Mouse (Mus musculus) liver, embryonic 18 days (tissue): ENCODE results near the gene Fancc. TPM values are rescaled to one million over a fixed set of nuclear protein-coding genes. Genes with fewer than 3 reads are reported as not detected.

Source experiments
- polyA plus RNA-seq: library from polyadenylated mRNA; depleted of rRNA; stranded (reverse); fragments of >200 nt; gene quantifications from 2 replicates; pipeline ENCODE4 v1.2.3, GENCODE M21; 2012; rRNA removed

Gene Fancc
- polyA plus RNA-seq: 5.1 and 5.3 TPM in 2 replicates

GRCm38 (mm10) chr13:63496646-63497582 is at the start of gene Fancc:
TSS of gene Fancc (minus strand) at chr13:63497278.

Other genes starting within 250 kb of the Fancc start
- gene Ptch1, start 76.3 kb upstream of the Fancc start, polyA plus RNA-seq: 3.5 and 4.2 TPM in 2 replicates